Mouse (Mus musculus) forebrain, embryonic 16.5 days (tissue): Measurements from ENCODE around the gene Pla2g7. TPM values are rescaled to one million over a fixed set of nuclear protein-coding genes. Genes with fewer than 3 reads are reported as not detected.

Experiments used
- ATAC-seq: fragments of 200-750 bp; cut with Nextera tagmentation; 2 replicates; pipeline ENCODE4 v1.8.0; 2017; ENCODE audit warnings: mild to moderate bottlenecking, moderate library complexity
- H3K27ac ChIP-seq: fragments of 300-500 bp; sonication (generic); 2 replicates; pipeline ENCODE4 v1.5.1; 2014; ENCODE audit warnings: low read length, control low read depth
- H3K27me3 ChIP-seq: fragments of 300-500 bp; sonication (generic); replicated peaks from 2 replicates; pipeline ENCODE4 v1.6.1; 2014; ENCODE audit warnings: low read length; ENCODE audit not compliant: control insufficient read depth, insufficient read depth
- H3K36me3 ChIP-seq: fragments of 300-500 bp; sonication (generic); 2 replicates; pipeline ENCODE4 v1.6.1; 2014; ENCODE audit not compliant: control insufficient read depth, insufficient read depth
- H3K4me1 ChIP-seq: fragments of 300-500 bp; sonication (generic); replicated peaks from 2 replicates; pipeline ENCODE4 v1.6.1; 2014; ENCODE audit warnings: low read length; ENCODE audit not compliant: control insufficient read depth, insufficient read depth
- H3K4me2 ChIP-seq: fragments of 300-500 bp; sonication (generic); 2 replicates; pipeline ENCODE4 v1.6.1; 2014; ENCODE audit warnings: mild to moderate bottlenecking, low read length, control low read depth
- H3K4me3 ChIP-seq: fragments of 300-500 bp; sonication (generic); replicated peaks from 2 replicates; pipeline ENCODE4 v1.5.1; 2014; ENCODE audit warnings: mild to moderate bottlenecking, low read length, control low read depth
- H3K9ac ChIP-seq: fragments of 300-500 bp; sonication (generic); replicated peaks from 2 replicates; pipeline ENCODE4 v1.6.1; 2014; ENCODE audit warnings: low read depth, low read length, control low read depth
- H3K9me3 ChIP-seq: fragments of 300-500 bp; sonication (generic); 2 replicates; pipeline ENCODE4 v1.6.1; 2016; ENCODE audit warnings: low read length; ENCODE audit not compliant: control insufficient read depth
- WGBS: fragments of 180-500 bp; shearing (Covaris S2); extraction: QIAGEN DNeasy Blood & Tissue Kit; methylation state at CpG from one replicate; pipeline ENCODE4 v1.1.7; 2014; 5-methylcytosine and 5-hydroxymethylcytosine counted together
- polyA plus RNA-seq: library from polyadenylated mRNA; unstranded; fragments of >200 nt; fragmentation: Nextera tagmentation; extraction: Ambion mirVana; gene quantifications from 2 replicates; pipeline ENCODE4 v1.2.1, GENCODE M21; 2015

Gene Pla2g7
- polyA plus RNA-seq, 1 experiment from 2014 or later: 8.9 TPM

DNA sequence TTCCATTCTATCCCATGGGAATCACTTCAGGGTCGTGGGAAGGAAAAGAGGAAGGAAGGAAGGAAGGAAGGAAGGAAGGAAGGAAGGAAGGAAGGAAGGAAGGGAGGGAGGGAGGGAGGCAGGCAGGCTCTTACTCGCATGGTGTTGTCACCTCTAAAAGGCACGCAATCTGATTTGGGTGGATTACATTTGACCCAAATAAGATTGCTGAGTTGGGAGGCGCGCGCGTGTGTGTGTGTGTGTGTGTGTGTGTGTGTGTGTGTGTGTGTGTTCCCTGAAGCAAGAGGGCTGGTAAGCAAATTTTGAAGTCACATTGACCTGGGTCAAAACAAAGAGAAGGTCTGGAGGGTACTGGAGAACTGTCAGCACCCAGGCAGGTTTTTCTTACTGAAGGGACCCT, 1.4 kb downstream of the Pla2g7 start:
- Histone ChIP-seq H3K9ac (no peak overlapping the region), H3K27me3 (no peaks in the 10 kb centered on the region), H3K36me3 (no peaks in the 10 kb centered on the region), H3K4me2 (no peak overlapping the region), H3K27ac (no peak overlapping the region), H3K4me3 (no peak overlapping the region), H3K9me3 (no peaks in the 10 kb centered on the region), H3K4me1 (peaks cover 14% of the 10 kb centered on the region; the same call in 1 of the 2 replicates)
- no peak for ATAC-seq
- 61% methylated on average over 7 of the region's 7 CpGs for whole genome bisulfite sequencing

DNA sequence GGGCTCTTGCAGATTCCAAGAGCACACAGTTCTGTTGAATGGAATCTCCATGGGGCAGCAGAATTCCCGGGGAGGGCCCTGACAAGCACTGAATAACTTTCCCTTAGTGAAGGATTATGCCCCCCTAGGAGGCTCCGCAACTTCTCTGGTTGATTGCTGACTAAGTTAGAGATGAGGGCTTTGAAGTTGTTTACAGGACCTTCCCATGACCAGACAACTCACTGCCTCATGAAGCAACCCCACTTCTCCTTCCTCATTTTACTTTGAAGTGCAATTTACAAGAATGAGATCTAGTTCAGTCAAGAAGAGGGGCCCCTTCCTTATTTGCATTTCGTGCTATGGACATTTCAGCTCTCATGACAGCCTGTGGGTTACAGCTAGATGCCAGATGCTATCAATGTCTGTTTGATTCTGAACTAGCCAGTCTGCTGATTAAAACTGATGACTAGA, 5.8 kb downstream of the Pla2g7 start:
- Histone ChIP-seq H3K9me3 (no peaks in the 10 kb centered on the region), H3K9ac (no peak overlapping the region), H3K4me3 (no peak overlapping the region), H3K27me3 (no peaks in the 10 kb centered on the region), H3K4me1 (peaks cover 8% of the 10 kb centered on the region; the same call in 1 of the 2 replicates), H3K36me3 (no peaks in the 10 kb centered on the region), H3K27ac (no peak overlapping the region), H3K4me2 (no peak overlapping the region)
- WGBS: 18% methylated on average over 3 of the region's 3 CpGs
- ATAC-seq: peak; percentile 50; the same call in 1 of the 2 replicates

DNA sequence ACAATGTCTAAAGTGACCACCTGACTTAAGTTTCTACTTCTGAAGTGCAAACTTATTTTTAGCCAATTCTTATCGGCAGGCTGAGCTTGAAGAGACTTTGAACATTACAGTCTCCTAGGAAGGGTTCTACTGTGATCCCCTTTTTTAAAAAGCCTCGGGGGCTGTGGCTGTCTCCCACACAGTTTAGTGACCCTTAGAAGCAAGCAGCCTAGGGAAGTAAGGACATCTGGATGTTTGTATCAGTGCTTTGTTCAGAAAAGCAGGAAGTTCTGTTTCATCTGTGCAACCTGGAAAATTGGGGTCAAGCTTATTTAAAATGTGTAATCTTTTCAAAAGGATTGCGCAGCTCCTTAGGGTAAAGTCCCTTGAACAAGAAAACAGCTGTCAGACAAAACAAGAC, 12.6 kb downstream of the Pla2g7 start:
- no peaks in the 10 kb centered on the region for H3K4me1 ChIP-seq
- H3K36me3 ChIP-seq: no peaks in the 10 kb centered on the region
- 36% methylated on average over 3 of the region's 3 CpGs for WGBS
- no peak overlapping the region for H3K4me3 ChIP-seq
- H3K9me3 ChIP-seq: no peaks in the 10 kb centered on the region
- no peak overlapping the region for H3K9ac ChIP-seq
- no peak overlapping the region for H3K4me2 ChIP-seq
- ATAC-seq: no peak
- H3K27me3 ChIP-seq: no peaks in the 10 kb centered on the region
- H3K27ac ChIP-seq: no peak overlapping the region

DNA sequence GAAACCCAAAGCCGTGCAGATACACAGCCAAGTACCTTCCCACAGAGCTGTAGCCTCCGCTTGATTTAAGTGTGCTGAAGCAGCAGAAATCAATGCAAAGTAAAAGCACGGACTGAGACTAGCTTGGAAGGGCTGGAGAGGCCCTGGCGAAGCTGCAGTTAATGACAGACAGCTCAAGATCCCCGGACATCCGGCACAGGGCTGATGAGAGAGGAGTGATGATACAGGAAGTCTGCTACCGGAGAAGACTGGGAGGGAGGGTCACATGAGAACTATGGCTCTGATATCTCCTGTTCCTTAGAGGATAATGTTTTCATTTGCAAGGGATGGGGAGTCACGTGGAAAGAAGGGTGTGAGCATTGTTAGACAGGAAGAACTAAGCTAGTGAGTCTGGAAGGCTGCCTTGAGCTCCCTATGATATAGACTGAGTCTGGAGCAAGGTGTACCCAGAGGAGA, 13.1 kb downstream of the Pla2g7 start:
- no peak overlapping the region for H3K9ac ChIP-seq
- 34% methylated on average over 8 of the region's 8 CpGs for WGBS
- no peaks in the 10 kb centered on the region for H3K4me1 ChIP-seq
- H3K9me3 ChIP-seq: no peaks in the 10 kb centered on the region
- no peak overlapping the region; the same call in 1 of the 2 replicates for H3K27ac ChIP-seq
- ATAC-seq: 0 out of 2 replicates have a peak, but pooled peaks have one; percentile 36
- H3K4me2 ChIP-seq: no peak overlapping the region
- no peaks in the 10 kb centered on the region for H3K27me3 ChIP-seq
- H3K4me3 ChIP-seq: no peak overlapping the region
- H3K36me3 ChIP-seq: no peaks in the 10 kb centered on the region

DNA sequence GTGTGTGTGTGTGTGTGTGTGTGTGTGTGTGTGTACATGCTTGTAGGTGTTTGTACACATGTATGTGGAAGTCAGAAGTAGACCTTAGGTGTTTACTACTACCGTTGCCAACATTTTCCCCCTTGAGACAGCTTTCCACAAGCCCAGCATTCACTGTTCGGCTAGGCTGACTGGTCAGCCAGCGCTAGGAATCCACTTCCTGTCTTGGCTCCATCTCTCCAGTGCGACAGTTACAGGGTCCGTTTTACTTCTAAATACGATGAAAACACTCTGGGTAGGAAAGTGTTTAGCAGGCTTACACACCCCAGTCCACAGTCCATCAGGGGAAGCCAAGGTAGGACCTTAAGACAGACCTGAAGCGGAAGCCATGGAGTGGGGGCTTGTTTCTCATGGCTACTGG, 16.9 kb downstream of the Pla2g7 start:
- Histone ChIP-seq H3K9ac (no peak overlapping the region), H3K9me3 (no peaks in the 10 kb centered on the region), H3K27me3 (no peaks in the 10 kb centered on the region), H3K27ac (no peak overlapping the region), H3K36me3 (no peaks in the 10 kb centered on the region), H3K4me2 (no peak overlapping the region), H3K4me3 (no peak overlapping the region), H3K4me1 (no peaks in the 10 kb centered on the region)
- ATAC-seq: no peak
- 91% methylated on average over 7 of the region's 7 CpGs for WGBS

DNA sequence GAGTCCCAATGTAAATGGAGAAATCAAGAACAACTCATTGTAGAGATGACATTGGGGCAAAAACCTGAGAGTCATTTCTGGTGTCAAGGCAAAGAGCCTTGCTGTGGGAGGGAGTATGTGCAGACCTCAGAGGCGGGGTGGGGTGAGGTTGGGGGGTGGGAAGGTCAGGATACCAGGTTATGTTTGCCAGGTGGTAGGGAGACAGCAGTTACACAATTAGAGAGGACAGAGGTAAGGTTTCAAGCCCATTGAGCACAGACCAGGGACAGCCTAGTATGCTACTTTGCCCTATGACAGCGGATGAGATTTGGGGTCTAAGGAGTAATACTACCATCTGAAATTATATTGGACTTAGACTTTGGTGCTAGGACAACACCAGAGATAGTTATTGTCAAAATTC, 19.4 kb downstream of the Pla2g7 start:
- Histone ChIP-seq H3K4me2 (no peak overlapping the region), H3K4me3 (no peak overlapping the region), H3K27me3 (no peaks in the 10 kb centered on the region), H3K27ac (no peak overlapping the region), H3K9ac (no peak overlapping the region), H3K4me1 (no peaks in the 10 kb centered on the region), H3K9me3 (no peaks in the 10 kb centered on the region), H3K36me3 (no peaks in the 10 kb centered on the region)
- 90% methylated on average over 2 of the region's 2 CpGs for WGBS
- ATAC-seq: no peak

DNA sequence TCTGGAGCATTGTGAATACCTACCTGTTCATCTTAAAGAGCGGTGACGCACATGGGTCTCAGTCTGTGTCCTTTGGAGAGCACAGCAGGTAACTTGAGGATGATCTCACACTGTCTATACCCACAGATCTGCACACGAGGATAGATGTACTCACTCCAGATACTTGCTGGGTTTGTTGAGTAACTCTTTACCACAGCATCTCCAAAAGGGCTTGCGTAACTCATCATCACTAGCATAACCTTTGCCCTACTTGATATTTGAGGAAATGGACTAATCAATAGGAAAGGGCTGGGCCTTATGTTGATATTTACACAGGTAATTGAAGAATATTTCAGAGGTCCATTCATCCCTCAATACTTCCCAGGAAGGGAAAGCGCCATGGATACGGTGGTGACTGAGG, 21.9 kb downstream of the Pla2g7 start:
- Histone ChIP-seq H3K9ac (no peak overlapping the region), H3K36me3 (no peaks in the 10 kb centered on the region), H3K9me3 (no peaks in the 10 kb centered on the region), H3K4me2 (no peak overlapping the region), H3K4me3 (no peak overlapping the region), H3K27ac (no peak overlapping the region), H3K27me3 (no peaks in the 10 kb centered on the region), H3K4me1 (no peaks in the 10 kb centered on the region)
- no peak for ATAC-seq
- WGBS: 92% methylated on average over 6 of the region's 6 CpGs

DNA sequence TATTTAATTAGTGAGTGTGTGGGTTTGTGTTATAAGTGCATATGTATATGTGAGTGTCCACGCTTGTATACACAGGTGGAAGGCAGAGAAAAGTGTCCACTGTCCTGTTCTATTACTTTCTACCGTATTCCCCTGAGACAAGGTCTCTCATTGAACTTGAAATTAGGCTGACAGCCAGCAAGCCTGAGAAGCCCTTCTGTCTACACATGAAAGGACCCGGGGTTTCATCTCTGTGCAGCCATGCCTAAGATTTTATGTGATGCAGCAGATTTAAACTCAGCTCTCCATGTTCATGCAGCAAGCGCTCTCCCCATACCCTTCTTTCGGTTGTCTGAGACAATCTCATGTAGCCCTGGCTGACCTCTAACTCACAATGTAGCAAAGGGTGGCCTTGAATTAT, 22.6 kb downstream of the Pla2g7 start:
- H3K4me2 ChIP-seq: no peak overlapping the region
- WGBS: 71% methylated on average over 5 of the region's 5 CpGs

DNA sequence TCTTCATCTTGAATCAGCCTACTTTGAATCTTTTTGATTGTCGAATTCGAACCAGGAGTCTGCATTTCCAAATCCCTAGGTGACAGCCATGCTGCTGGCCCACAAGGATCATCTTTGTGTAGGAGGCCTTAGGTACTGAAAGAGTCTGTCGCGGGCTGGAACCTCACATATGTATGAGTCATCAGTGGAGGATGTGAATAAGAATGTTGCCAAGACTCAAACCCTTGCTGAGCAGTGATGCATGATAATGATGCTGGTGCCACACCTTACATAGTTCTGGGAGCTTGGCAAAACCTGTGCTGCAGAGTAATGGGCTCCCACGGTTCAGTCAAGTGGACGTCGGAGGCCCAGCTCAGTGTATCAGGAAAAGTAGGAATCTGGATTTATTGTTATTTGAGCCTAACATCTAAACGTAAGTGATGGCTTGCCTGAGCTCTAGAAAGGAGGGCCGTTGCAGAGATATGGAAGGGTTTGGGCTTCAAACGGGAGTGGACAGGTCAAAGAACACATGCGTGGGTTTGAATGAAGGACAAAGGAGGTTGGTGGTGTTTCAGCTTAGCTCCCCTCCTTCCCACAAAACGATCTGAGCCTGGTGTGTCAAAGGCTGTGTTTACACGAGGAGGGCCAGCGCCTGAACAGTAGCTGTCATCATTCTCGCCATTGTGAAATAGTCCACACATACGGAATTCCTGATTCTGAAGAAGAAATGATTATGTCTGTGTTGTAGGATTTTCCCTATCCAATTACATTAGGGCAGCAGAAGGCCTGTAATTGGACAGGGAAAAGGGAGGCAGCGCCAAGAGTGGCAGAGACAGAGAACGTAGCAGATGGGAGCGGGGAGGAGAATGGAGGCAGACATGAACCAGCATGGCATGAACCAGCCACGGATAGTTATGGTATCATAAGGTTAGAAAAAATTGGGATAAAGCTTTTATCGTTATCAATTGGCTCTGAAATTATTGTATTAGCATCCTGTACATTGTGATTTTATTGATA, 24.7 kb downstream of the Pla2g7 start:
- Histone ChIP-seq H3K4me3 (no peak overlapping the region), H3K9ac (no peak overlapping the region), H3K4me2 (no peak overlapping the region), H3K27me3 (no peaks in the 10 kb centered on the region), H3K4me1 (no peaks in the 10 kb centered on the region), H3K27ac (no peak overlapping the region), H3K9me3 (no peaks in the 10 kb centered on the region), H3K36me3 (no peaks in the 10 kb centered on the region)
- WGBS: 76% methylated on average over 21 of the region's 21 CpGs
- peak; percentile 77 for ATAC-seq

More for the DNA sequence above, 22.6 kb downstream of the Pla2g7 start:
- no peak for ATAC-seq
- Histone ChIP-seq H3K27ac (no peak overlapping the region), H3K27me3 (no peaks in the 10 kb centered on the region), H3K9me3 (no peaks in the 10 kb centered on the region), H3K4me1 (no peaks in the 10 kb centered on the region), H3K9ac (no peak overlapping the region), H3K36me3 (no peaks in the 10 kb centered on the region), H3K4me3 (no peak overlapping the region)
